Mouse (Mus musculus) layer of hippocampus, adult 2 months (tissue): ENCODE measurements around the gene Topbp1. TPM values are rescaled to one million over a fixed set of nuclear protein-coding genes. Genes with fewer than 3 reads are reported as not detected.
A peak's percentile ranks its signal among the peaks of the same experiment; 100 is the strongest.

Experiments used
- DNase-seq, 2 experiments: peaks; one replicate each; pipeline ENCODE4 v3.0.0; 2022; ENCODE audit warnings: low spot score in 2 of 2
- H3K27ac ChIP-seq: fragments of 200-600 bp; 2 replicates; pipeline ENCODE4 v1.8.1; 2022
- H3K4me3 ChIP-seq: fragments of 200-600 bp; 2 replicates; pipeline ENCODE4 v1.8.1; 2022; ENCODE audit warnings: mild to moderate bottlenecking
- CTCF ChIP-seq: fragments of 200-600 bp; conservative IDR thresholded peaks from 2 replicates; pipeline ENCODE4 v1.8.1; 2022; ENCODE audit warnings: antibody characterized with exemption, mild to moderate bottlenecking, moderate library complexity
- total RNA-seq, 2 experiments: library from RNA; stranded (reverse); gene quantifications; 2 replicates each; pipeline ENCODE4 v1.2.3; 2021

The Topbp1 gene
- total RNA-seq, 2 experiments from 2014 or later: 22.4 to 22.7 TPM

- TF ChIP-seq CTCF: no peak
- H3K27ac ChIP-seq: no peak overlapping the region
- DNase-seq: no peak
- no peak overlapping the region for H3K4me3 ChIP-seq
These were observed 78.6 kb downstream of the Topbp1 start for GRCm38 (mm10) chr9:103383576-103383975.

- Histone ChIP-seq H3K4me3 (no peak overlapping the region), H3K27ac (no peak overlapping the region)
- TF ChIP-seq CTCF: no peak
- DNase-seq: no peak
These were observed 79.3 kb downstream of the Topbp1 start for GRCm38 (mm10) chr9:103384141-103384796.

DNA sequence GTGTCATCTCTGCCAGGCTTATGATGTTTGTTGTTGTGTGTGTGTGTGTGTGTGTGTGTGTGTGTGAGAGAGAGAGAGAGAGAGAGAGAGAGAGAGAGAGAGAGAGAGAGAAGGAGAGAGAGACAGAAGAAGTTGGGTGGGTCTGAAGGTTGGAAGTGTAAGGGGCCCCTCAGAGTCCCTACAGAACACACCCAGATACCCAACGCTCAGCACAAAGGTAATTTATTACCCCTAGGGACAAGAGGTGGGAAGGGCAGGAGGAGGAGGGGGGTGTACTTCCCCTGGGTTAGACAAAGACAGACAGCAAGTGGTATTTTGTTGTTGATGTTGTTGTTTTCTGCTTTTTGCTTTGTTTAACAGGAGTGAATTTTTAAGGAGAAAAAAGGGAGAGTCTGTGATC lies 80.6 kb downstream of the Topbp1 start:
- Histone ChIP-seq H3K27ac (no peak overlapping the region), H3K4me3 (no peak overlapping the region)
- DNase-seq: no peak
- TF ChIP-seq CTCF: no peak

GRCm38 (mm10) chr9:103386573-103386972 lies 81.6 kb downstream of the Topbp1 start:
- no peak overlapping the region for H3K27ac ChIP-seq

GRCm38 (mm10) chr9:103387011-103387653 lies 82.1 kb downstream of the Topbp1 start:
- no peak for DNase-seq
- Histone ChIP-seq H3K4me3 (no peak overlapping the region), H3K27ac (no peak overlapping the region)
- TF ChIP-seq CTCF: no peak

More at GRCm38 (mm10) chr9:103386573-103386972, 81.6 kb downstream of the Topbp1 start:
- no peak for DNase-seq
- no peak overlapping the region for H3K4me3 ChIP-seq
- TF ChIP-seq CTCF: no peak

DNA sequence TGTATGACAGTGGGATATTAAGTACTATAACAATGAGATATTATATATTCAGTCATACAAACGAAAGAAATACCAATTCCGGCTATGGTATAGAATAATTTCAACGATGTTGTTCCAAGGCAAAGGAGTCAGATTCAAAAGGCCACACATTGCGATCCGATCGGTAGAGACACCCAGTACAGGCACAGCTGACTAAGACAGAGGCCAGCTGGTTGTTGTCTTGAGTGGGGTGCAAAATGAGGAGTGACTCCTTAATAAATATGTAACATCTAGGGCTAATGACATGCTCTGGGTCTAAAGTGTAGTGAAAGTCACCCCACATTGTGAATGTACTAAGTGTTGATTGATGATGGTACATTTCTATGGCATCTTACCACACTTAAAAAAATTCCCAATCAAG lies 84.2 kb downstream of the Topbp1 start:
- no peak for TF ChIP-seq CTCF
- DNase-seq: no peak
- Histone ChIP-seq H3K4me3 (no peak overlapping the region), H3K27ac (no peak overlapping the region)

DNA sequence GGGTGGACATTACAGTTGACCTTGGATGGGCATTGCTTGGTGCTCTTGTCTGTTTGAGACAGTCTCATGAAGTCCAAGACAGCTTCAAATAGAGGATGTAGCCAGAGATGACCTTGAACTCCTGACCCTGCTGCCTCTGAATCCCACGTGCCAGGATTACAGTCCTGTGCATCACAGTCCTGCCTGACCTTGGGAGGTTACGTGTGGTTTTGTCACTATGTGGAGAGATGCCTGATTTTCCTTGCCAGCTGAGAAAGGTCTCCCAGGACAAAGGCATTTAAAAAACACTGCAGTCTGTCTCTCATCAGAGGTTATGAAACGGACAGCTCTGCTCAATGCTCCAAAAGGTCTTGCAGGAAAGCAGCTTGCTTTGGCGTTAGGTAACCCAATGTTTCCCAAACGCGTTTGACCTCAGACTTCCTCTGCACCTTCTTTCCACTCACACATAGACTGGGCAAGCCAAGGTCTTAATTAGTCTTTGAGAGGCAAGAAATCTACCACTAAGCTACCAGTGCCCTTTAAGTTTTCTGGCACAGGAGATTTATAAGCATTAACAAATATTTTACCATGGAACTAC lies 86.9 kb downstream of the Topbp1 start:
- Histone ChIP-seq H3K27ac (no peak overlapping the region), H3K4me3 (no peak overlapping the region)
- DNase-seq: no peak
- no peak for TF ChIP-seq CTCF

DNA sequence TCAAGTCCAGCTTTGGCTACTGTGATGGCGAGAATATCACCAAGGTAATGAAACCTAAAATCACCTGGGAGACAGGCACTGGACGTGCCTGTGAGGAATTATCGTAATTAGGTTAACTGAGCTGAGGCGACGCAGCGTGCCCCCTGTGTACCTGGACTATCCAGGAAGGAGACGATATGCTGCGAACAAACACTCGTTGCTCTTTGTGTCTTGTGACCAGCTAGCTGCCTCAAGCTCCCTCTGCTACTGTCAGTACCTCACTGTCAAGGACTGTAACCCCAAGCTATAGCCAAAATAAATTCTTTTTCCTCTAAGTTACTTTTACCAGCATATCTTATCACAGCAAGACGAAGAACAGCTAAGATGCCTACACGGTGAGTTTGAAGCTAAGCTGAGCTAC lies 88.2 kb downstream of the Topbp1 start:
- H3K27ac ChIP-seq: no peak overlapping the region
- no peak for TF ChIP-seq CTCF
- DNase-seq: no peak
- no peak overlapping the region for H3K4me3 ChIP-seq

DNA sequence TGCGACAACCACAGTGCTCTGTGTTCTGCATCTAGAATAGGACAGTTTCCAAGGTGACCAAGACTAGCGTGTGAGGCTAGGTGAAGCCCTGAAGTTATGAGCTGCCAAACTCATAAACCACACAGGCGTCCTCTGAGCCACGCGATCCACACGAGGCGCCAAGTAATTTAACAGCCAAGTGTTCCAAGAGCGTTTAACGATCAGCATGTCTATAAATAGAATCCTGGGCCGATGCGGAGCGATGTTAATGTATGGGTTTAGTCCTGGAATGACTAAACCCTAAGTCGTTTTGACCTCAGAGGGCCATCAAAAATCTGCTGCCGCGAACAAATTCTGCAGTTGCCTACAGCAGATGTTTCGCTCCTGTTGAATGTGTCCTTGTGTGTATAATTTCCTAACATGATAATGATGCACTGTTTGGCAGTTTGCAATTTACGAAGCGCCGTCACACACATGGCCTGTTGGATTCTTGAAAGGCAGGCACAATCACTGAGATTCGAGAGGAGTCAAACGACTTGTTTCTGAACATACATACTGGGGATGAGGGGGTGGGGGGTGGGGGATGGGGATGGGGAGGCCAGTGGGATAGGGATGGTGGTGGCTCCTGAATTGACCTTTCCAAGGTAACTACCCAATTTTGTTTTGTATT lies 93.6 kb downstream of the Topbp1 start:
- DNase-seq: peak; percentile 8 to 22
- TF ChIP-seq CTCF: no peak
- Histone ChIP-seq H3K27ac (no peak overlapping the region), H3K4me3 (peak overlapping the region; percentile 24; the same call in 1 of the 2 replicates)

Other genes with a start within 250 kb of the Topbp1 start
- 100 to 1,000 TPM; 429 to 449 TPM for gene Rab6b, start 193.4 kb upstream of the Topbp1 start, total RNA-seq
- 10 to 100 TPM; 18.5 to 21.0 TPM for gene Srprb, start 103.1 kb upstream of the Topbp1 start, total RNA-seq
- 10 to 100 TPM; 10.8 to 11.3 TPM for gene Gm20425, start 74.9 kb upstream of the Topbp1 start, total RNA-seq
- gene Trf, start 74.8 kb upstream of the Topbp1 start, total RNA-seq: 100 to 1,000 TPM; 190 to 207 TPM
- 1 to 10 TPM in 1 of 2 experiments, not detected in 1; 1.2 TPM for gene 1300017J02Rik, start 133 bp upstream of the Topbp1 start, total RNA-seq
- 10 to 100 TPM; 69.3 to 72.9 TPM for gene Cdv3, start 60.6 kb downstream of the Topbp1 start, total RNA-seq
- gene Bfsp2, start 175.2 kb downstream of the Topbp1 start, total RNA-seq: 1 to 10 TPM; 2.0 to 2.3 TPM